Comparison of ENCODE assay signal across 15 mouse cellular contexts in the genomic region with DNA sequence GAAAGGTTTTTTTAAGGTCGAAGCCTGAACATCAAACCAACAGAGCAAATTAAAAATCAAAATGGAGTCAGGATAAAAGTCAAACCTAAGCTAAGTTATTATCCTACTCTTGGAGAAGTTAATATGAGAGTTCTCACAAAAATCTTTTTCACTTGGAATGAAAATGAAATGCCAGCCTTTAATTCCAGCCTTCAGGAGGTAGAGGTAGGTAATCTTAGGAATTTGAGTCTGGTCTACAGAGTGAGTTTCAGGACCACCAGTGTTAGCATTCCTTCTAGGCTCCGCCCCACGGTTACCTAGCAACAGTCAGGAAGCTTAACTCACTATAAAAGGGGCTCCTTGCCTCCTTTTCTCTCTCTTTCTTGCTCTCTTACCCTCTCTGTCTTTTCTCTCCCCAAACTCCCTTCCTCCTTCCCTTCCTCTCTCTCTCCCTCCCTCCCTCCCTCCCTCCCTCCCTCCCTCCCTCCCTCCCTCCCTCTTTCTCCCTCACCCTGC. TPM values are rescaled to one million over a fixed set of nuclear protein-coding genes. Genes with fewer than 3 reads are reported as not detected.
A peak's percentile ranks its signal among the peaks of the same experiment; 100 is the strongest.
DNase-seq lines count a peak whose midpoint lies in the region; ATAC-seq and TF ChIP-seq lines count a peak whose summit lies in the region.
"Had no signal": no experiment of that assay in that cellular context is flagged by ENCODE, and none has a peak within 500 bp of the region (broad histone marks: within the 10 kb centered on the region; RNA-seq: fewer than 3 reads in every experiment).

No protein-coding gene starts in this region.

- H3K4me3 ChIP-seq in lung, embryonic 14.5 days (ENCODE audit: low read depth, low read length), result no peak overlapping the region
- H3K4me3 ChIP-seq in limb, embryonic 13.5 days, result no peak overlapping the region
- H3K4me3 ChIP-seq: heart, adult 2 months had no signal

- peak overlapping the region; percentile 88 for H3K27ac ChIP-seq in lung, embryonic 14.5 days (ENCODE audit: low read depth)
- no peak overlapping the region for H3K27ac ChIP-seq in limb, embryonic 13.5 days
- H3K27ac ChIP-seq: heart, adult 2 months had no signal

- no peak overlapping the region; the same call in 1 of the 2 replicates for H3K4me2 ChIP-seq in lung, embryonic 14.5 days
- no peak overlapping the region for H3K4me2 ChIP-seq in limb, embryonic 13.5 days (replicated peaks)

- no peaks in the 10 kb centered on the region for H3K27me3 ChIP-seq in lung, embryonic 14.5 days (ENCODE audit: insufficient read depth, low read length)
- no peaks in the 10 kb centered on the region for H3K27me3 ChIP-seq in limb, embryonic 13.5 days

- no peak overlapping the region for H3K9ac ChIP-seq in lung, embryonic 14.5 days
- no peak overlapping the region for H3K9ac ChIP-seq in limb, embryonic 13.5 days

- peak; percentile 74 for DNase-seq in lung, embryonic 14.5 days
- DNase-seq in lung, postnatal 10 days, result no peak
- peak; percentile 85 for DNase-seq in R1 (ENCODE audit: low read depth, low spot score)
- peak; percentile 86 for DNase-seq in embryo, embryonic 10 days (ENCODE audit: low spot score)
- no peak for DNase-seq in adrenal gland, postnatal 4 days (ENCODE audit: low spot score in 2 of 2)
- DNase-seq in left cerebral cortex, adult 11 months (ENCODE audit: low spot score), result no peak
- DNase-seq: heart, adult 2 months; lung, adult 18-20 months had no signal

- no peaks in the 10 kb centered on the region for H3K36me3 ChIP-seq in lung, embryonic 14.5 days (ENCODE audit: insufficient read depth)
- no peaks in the 10 kb centered on the region for H3K36me3 ChIP-seq in limb, embryonic 13.5 days

- H3K4me1 ChIP-seq in lung, embryonic 14.5 days (ENCODE audit: insufficient read depth), result peaks cover 6% of the 10 kb centered on the region; the same call in 1 of the 2 replicates
- peaks cover 33% of the 10 kb centered on the region for H3K4me1 ChIP-seq in limb, embryonic 13.5 days

- WGBS in lung, embryonic 14.5 days, result 22% methylated on average over 3 of the region's 3 CpGs
- 38% methylated on average over 3 of the region's 3 CpGs for WGBS in limb, embryonic 13.5 days

- no peak for TF ChIP-seq CTCF in lung, embryonic 14.5 days (IDR thresholded peaks at IDR 0.05; ENCODE audit: low read depth)

- H3K9me3 ChIP-seq in lung, embryonic 14.5 days (ENCODE audit: low read depth, low read length), result no peaks in the 10 kb centered on the region
- no peaks in the 10 kb centered on the region for H3K9me3 ChIP-seq in limb, embryonic 13.5 days

- no peak for ATAC-seq in lung, embryonic 14.5 days (ENCODE audit: insufficient read depth)
- ATAC-seq in limb, embryonic 13.5 days (ENCODE audit: low FRiP score, low read depth), result peak; percentile 48; the same call in 1 of the 2 replicates
- ATAC-seq: activated CD4-positive, CD25-positive, alpha-beta regulatory T cell, adult 4 months had no signal

RNA-seq across cellular contexts. Expression of a gene that starts 42.7 kb away (rescaled TPM):
- polyA plus RNA-seq in lung, embryonic 14.5 days (2014; fragmentation: Nextera tagmentation; extraction: Ambion mirVana), result not detected in 2 replicates
- not detected in 2 replicates for polyA plus RNA-seq in limb, embryonic 13.5 days (2015; fragmentation: Nextera tagmentation; extraction: Ambion mirVana)
- total RNA-seq in adrenal gland, postnatal 4 days (2021), result not detected
- total RNA-seq: common myeloid progenitor, adult 5-6 weeks; heart, adult 2 months; hematopoietic stem cell, adult 5-6 weeks; left cerebral cortex, adult 18-20 months had no signal
- polyA plus RNA-seq: activated CD4-positive, CD25-positive, alpha-beta regulatory T cell, adult 4 months; frontal cortex, adult 2 months; heart, adult 2 months; kidney, embryonic 16.5 days had no signal

RNA-seq across cellular contexts. Expression of a gene that starts 51.1 kb away (rescaled TPM):
- 0.24 and 0.60 TPM in 2 replicates for polyA plus RNA-seq in lung, embryonic 14.5 days (2014; fragmentation: Nextera tagmentation; extraction: Ambion mirVana)
- 0.46 and 0.56 TPM in 2 replicates for polyA plus RNA-seq in limb, embryonic 13.5 days (2015; fragmentation: Nextera tagmentation; extraction: Ambion mirVana)
- 1 to 10 TPM in 1 of 2 experiments, not detected in 1; 1.4 TPM for total RNA-seq in adrenal gland, postnatal 4 days (2021)
- total RNA-seq: common myeloid progenitor, adult 5-6 weeks; left cerebral cortex, adult 18-20 months had no signal
- polyA plus RNA-seq: activated CD4-positive, CD25-positive, alpha-beta regulatory T cell, adult 4 months; frontal cortex, adult 2 months had no signal

Comparison
In these comparisons a context has a peak if more than half of its experiments do, and no peak if none do; other contexts are left out.
1. DNase-seq: peak in lung, embryonic 14.5 days (single experiment), R1 (single experiment) and embryo, embryonic 10 days (single experiment); none in lung, postnatal 10 days (single experiment), adrenal gland, postnatal 4 days (0 of 2) and left cerebral cortex, adult 11 months (single experiment).